Mouse (Mus musculus) cerebellum, postnatal 4 days (tissue): ENCODE measurements around the gene 4932415D10Rik.

Experiments
- DNase-seq, 2 experiments: peaks; one replicate each; pipeline ENCODE4 v3.0.0; 2022; ENCODE audit warnings: low spot score in 2 of 2, mixed read lengths in 1 of 2

Gene 4932415D10Rik

GRCm38 (mm10) chr10:82316482-82316881, at the start of gene 4932415D10Rik:
TSS of gene 4932415D10Rik (minus strand) at chr10:82316582.
- DNase-seq: no peak

- no peak for DNase-seq
These were observed 45.5 kb upstream of the 4932415D10Rik start for GRCm38 (mm10) chr10:82361911-82362310.

- DNase-seq: no peak
These were observed 39.0 kb upstream of the 4932415D10Rik start for GRCm38 (mm10) chr10:82355401-82355800.

GRCm38 (mm10) chr10:82354083-82355010, 38.0 kb upstream of the 4932415D10Rik start, which contains the start of gene Gm4924:
TSS of gene Gm4924 (plus strand) at chr10:82354255.
- peak; percentile 61 to 77 for DNase-seq

- no peak for DNase-seq
These were observed 13.4 kb upstream of the 4932415D10Rik start for GRCm38 (mm10) chr10:82329826-82330225.

GRCm38 (mm10) chr10:82320134-82320533, 3.8 kb upstream of the 4932415D10Rik start:
- DNase-seq: no peak

- no peak for DNase-seq
These were observed 19.9 kb downstream of the 4932415D10Rik start for GRCm38 (mm10) chr10:82296440-82296839.

- no peak for DNase-seq
These were observed 59.1 kb downstream of the 4932415D10Rik start for GRCm38 (mm10) chr10:82257331-82257730.

- DNase-seq: no peak
These were observed 71.4 kb downstream of the 4932415D10Rik start for GRCm38 (mm10) chr10:82245021-82245420.

- DNase-seq: no peak
These were observed 75.0 kb downstream of the 4932415D10Rik start for GRCm38 (mm10) chr10:82241401-82241788.

GRCm38 (mm10) chr10:82240742-82241400, 75.5 kb downstream of the 4932415D10Rik start, which contains the start of gene Zfp938:
TSS of gene Zfp938 (minus strand) at chr10:82241280.
- peak in 1 of 2 experiments; percentile 72 for DNase-seq
